Mouse (Mus musculus) stomach, postnatal 0 days (tissue): Measurements from ENCODE around the gene Phldb1.

ENCODE experiments used
- CTCF ChIP-seq: IDR thresholded peaks from 2 replicates; pipeline ENCODE4 v1.5.1; 2016; ENCODE audit warnings: antibody characterized with exemption, low read depth, mild to moderate bottlenecking, moderate library complexity
- EP300 ChIP-seq: optimal IDR thresholded peaks from 2 replicates; pipeline ENCODE3; 2016; ENCODE audit warnings: antibody characterized with exemption

- TF ChIP-seq CTCF (no peak; the same call in 1 of the 2 replicates), EP300 (peak; percentile 27)
These were observed 32.4 kb upstream of the Phldb1 start, which contains the start of the genes Arcn1 and Ift46 for GRCm38 (mm10) chr9:44767101-44768028.
